Mouse (Mus musculus): ENCODE measurements around the gene 3110040N11Rik.

DNA sequence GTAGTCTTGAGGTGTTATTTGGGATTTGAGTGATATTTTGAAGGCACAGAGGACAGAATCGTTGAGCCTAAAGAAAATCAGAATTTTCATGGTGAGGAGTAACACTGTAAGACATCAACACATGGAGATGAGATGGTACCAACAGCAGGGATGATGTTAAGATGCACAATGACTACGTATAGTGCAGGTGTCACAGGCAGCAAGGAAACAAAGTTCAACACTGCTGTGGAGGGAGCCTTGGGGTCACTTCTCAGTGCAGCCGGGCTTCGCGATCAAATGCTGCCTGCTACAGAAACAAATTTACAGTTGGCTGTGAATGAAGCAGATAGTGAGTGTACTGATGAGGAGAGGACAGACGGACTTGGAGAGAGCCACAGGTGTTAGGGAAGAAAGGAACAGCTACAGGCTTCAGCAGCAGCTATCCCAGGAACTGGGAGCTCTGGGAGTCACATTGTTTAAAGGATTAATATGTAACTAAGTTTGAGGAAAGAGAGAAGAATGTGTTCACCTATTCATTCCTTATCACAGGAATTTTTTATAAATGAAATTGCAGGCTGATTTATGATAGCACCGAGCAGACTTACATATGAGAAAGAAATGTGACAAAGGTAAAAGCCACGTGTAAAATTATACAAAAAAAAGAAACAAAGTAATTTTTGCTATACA is 50.4 kb downstream of the 3110040N11Rik start:
- TF ChIP-seq CTCF (IDR thresholded peaks at IDR 0.05; ENCODE audit: extremely low read depth, insufficient read depth, insufficient read length, insufficient replicate concordance) (no peak), POLR2A (IDR thresholded peaks at IDR 0.05; ENCODE audit: low read depth, low read length) (no peak)
